Comparison of ENCODE assay signal across 27 mouse cellular contexts in the genomic region with DNA sequence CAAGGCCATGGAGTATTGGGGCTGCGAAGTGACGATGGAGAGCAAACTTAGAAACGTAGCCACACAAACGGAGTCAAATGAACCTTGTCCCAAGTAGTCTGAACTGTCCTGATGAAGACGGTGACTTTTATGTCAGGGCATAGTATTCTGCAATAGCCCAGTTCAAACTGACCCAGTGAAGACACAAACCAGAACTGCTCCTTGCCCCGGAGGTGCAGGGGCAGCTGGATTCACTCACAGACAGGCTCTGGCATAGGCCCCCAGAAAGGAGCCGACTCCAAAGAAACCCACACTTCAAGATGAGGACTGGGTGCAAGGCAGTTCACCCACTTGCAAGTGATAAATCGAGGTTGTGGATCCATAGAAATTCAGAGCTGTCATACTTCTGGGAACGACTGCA. TPM values are rescaled to one million over a fixed set of nuclear protein-coding genes. Genes with fewer than 3 reads are reported as not detected.
"Had no signal": no experiment of that assay in that cellular context is flagged by ENCODE, and none has a peak within 500 bp of the region (broad histone marks: within the 10 kb centered on the region; RNA-seq: fewer than 3 reads in every experiment).

No protein-coding gene starts in this region.

- H3K27ac ChIP-seq: gastrocnemius, adult 2 months; heart, adult 2 months; heart, embryonic 13.5 days; heart, embryonic 15.5 days; hindbrain, embryonic 10.5 days; hindbrain, embryonic 12.5 days; hindbrain, embryonic 14.5 days; intestine, embryonic 15.5 days; layer of hippocampus, adult 2 months; left cerebral cortex, adult 2 months; limb, embryonic 10.5 days; limb, embryonic 12.5 days had no signal

- ATAC-seq: forebrain, postnatal 0 days; hindbrain, embryonic 16.5 days; inflammation-experienced regulatory T-cells, adult 6 months; intestine, embryonic 15.5 days; intestine, postnatal 0 days had no signal

- H3K9ac ChIP-seq: forebrain, postnatal 0 days; heart, embryonic 13.5 days; heart, embryonic 15.5 days; hindbrain, embryonic 12.5 days; hindbrain, embryonic 14.5 days; intestine, embryonic 15.5 days; limb, embryonic 12.5 days had no signal

- H3K4me3 ChIP-seq: gastrocnemius, adult 2 months; heart, adult 2 months; heart, embryonic 13.5 days; heart, embryonic 15.5 days; hindbrain, embryonic 10.5 days; hindbrain, embryonic 12.5 days; intestine, embryonic 15.5 days; layer of hippocampus, adult 2 months; left cerebral cortex, adult 2 months; limb, embryonic 10.5 days; limb, embryonic 12.5 days had no signal

- H3K27me3 ChIP-seq: heart, embryonic 13.5 days; heart, embryonic 15.5 days; hindbrain, embryonic 12.5 days; intestine, embryonic 15.5 days; limb, embryonic 12.5 days had no signal

- H3K9me3 ChIP-seq: heart, embryonic 13.5 days; heart, embryonic 15.5 days; hindbrain, embryonic 10.5 days; hindbrain, embryonic 12.5 days; intestine, embryonic 15.5 days; limb, embryonic 10.5 days; limb, embryonic 12.5 days had no signal

- H3K4me2 ChIP-seq: heart, embryonic 11.5 days; heart, embryonic 13.5 days; heart, embryonic 15.5 days; hindbrain, embryonic 12.5 days; hindbrain, embryonic 14.5 days; intestine, embryonic 15.5 days; limb, embryonic 12.5 days had no signal

- DNase-seq: forebrain, postnatal 0 days; gastrocnemius, adult 2 months; gastrocnemius, postnatal 10 days; gastrocnemius, postnatal 25 days; heart, adult 2 months; heart, postnatal 14 days; heart, postnatal 36 days; kidney, adult 18-20 months; kidney, adult 8-10 months; kidney, postnatal 10 days; kidney, postnatal 4 days; liver had no signal

RNA-seq across cellular contexts. Expression of a gene that starts 4.7 kb away (rescaled TPM):
- total RNA-seq: gastrocnemius, postnatal 10 days; gastrocnemius, postnatal 25 days; gastrocnemius, postnatal 4 days; heart, postnatal 14 days; heart, postnatal 36 days had no signal
- polyA plus RNA-seq: heart, adult 2 months; intestine, postnatal 0 days had no signal
